Mouse (Mus musculus): ENCODE measurements around the gene Gm20388. TPM values are rescaled to one million over a fixed set of nuclear protein-coding genes. Genes with fewer than 3 reads are reported as not detected.

Gm20388 gene
- total and polyA plus RNA-seq, 2 experiments from 2014 or later = 17.3 TPM; not detected in 1

GRCm38 (mm10) chr8:121850821-121851470 is 1940.3 kb downstream of the Gm20388 start:
- Histone ChIP-seq H3K9me3 (replicated peaks; ENCODE audit: control insufficient read depth, low read length) (no peaks in the 10 kb centered on the region), H3K4me1 (ENCODE audit: control insufficient read depth, insufficient read depth) (peaks cover 5% of the 10 kb centered on the region), H3K36me3 (replicated peaks; ENCODE audit: control insufficient read depth, insufficient read depth, low read length) (no peaks in the 10 kb centered on the region), H3K9ac (replicated peaks; ENCODE audit: low read depth, low read length) (no peak overlapping the region), H3K4me2 (ENCODE audit: low read depth, low read length) (peak overlapping the region; percentile 46), H3K4me3 (ENCODE audit: low read depth, low read length) (no peak overlapping the region), H3K27me3 (ENCODE audit: control insufficient read depth, insufficient read depth, low read length) (peaks cover 5% of the 10 kb centered on the region; the same call in 1 of the 2 replicates), H3K27ac (ENCODE audit: low read depth) (no peak overlapping the region)
- ATAC-seq (ENCODE audit: insufficient read depth, low read depth) (peak; percentile 80), DNase-seq (ENCODE audit: low spot score) (peak; percentile 89)
- peak; percentile 99 for TF ChIP-seq CTCF (IDR thresholded peaks at IDR 0.05; ENCODE audit: low read depth)
- TF ChIP-seq EP300 (IDR thresholded peaks at IDR 0.05; ENCODE audit: low read depth) = no peak
- WGBS = 7% methylated on average over 24 of the region's 24 CpGs

GRCm38 (mm10) chr8:121851716-121852115 is 1941.1 kb downstream of the Gm20388 start:
- Histone ChIP-seq H3K4me1 (ENCODE audit: control insufficient read depth, insufficient read depth) (peaks cover 5% of the 10 kb centered on the region), H3K27ac (ENCODE audit: low read depth) (no peak overlapping the region), H3K4me3 (ENCODE audit: low read depth, low read length) (no peak overlapping the region), H3K9ac (replicated peaks; ENCODE audit: low read depth, low read length) (no peak overlapping the region), H3K9me3 (replicated peaks; ENCODE audit: control insufficient read depth, low read length) (no peaks in the 10 kb centered on the region), H3K36me3 (replicated peaks; ENCODE audit: control insufficient read depth, insufficient read depth, low read length) (no peaks in the 10 kb centered on the region), H3K4me2 (ENCODE audit: low read depth, low read length) (no peak overlapping the region), H3K27me3 (ENCODE audit: control insufficient read depth, insufficient read depth, low read length) (peaks cover 5% of the 10 kb centered on the region; the same call in 1 of the 2 replicates)
- DNase-seq (ENCODE audit: low spot score) (no peak), ATAC-seq (ENCODE audit: insufficient read depth, low read depth) (no peak)
- TF ChIP-seq EP300 (IDR thresholded peaks at IDR 0.05; ENCODE audit: low read depth) (no peak), CTCF (IDR thresholded peaks at IDR 0.05; ENCODE audit: low read depth) (no peak)
- 70% methylated on average over 7 of the region's 7 CpGs for WGBS

- DNase-seq (ENCODE audit: low spot score) (peak; percentile 47), ATAC-seq (ENCODE audit: insufficient read depth, low read depth) (peak; percentile 48)
- Histone ChIP-seq H3K27ac (ENCODE audit: low read depth) (no peak overlapping the region), H3K9me3 (replicated peaks; ENCODE audit: control insufficient read depth, low read length) (no peaks in the 10 kb centered on the region), H3K27me3 (ENCODE audit: control insufficient read depth, insufficient read depth, low read length) (peaks cover 5% of the 10 kb centered on the region; the same call in 1 of the 2 replicates), H3K4me2 (ENCODE audit: low read depth, low read length) (no peak overlapping the region), H3K4me1 (ENCODE audit: control insufficient read depth, insufficient read depth) (peaks cover 5% of the 10 kb centered on the region), H3K9ac (replicated peaks; ENCODE audit: low read depth, low read length) (no peak overlapping the region), H3K4me3 (ENCODE audit: low read depth, low read length) (no peak overlapping the region), H3K36me3 (replicated peaks; ENCODE audit: control insufficient read depth, insufficient read depth, low read length) (no peaks in the 10 kb centered on the region)
- 11% methylated on average over 7 of the region's 7 CpGs for WGBS
- TF ChIP-seq CTCF (IDR thresholded peaks at IDR 0.05; ENCODE audit: low read depth) (no peak), EP300 (IDR thresholded peaks at IDR 0.05; ENCODE audit: low read depth) (no peak)
Observed at GRCm38 (mm10) chr8:121852464-121852863, 1941.8 kb downstream of the Gm20388 start.

GRCm38 (mm10) chr8:121853586-121853985 is 1942.9 kb downstream of the Gm20388 start:
- no peak overlapping the region for H3K4me3 ChIP-seq (ENCODE audit: low read depth, low read length)
- 54% methylated on average over 2 of the region's 2 CpGs for WGBS
- DNase-seq (ENCODE audit: low spot score) = no peak
- no peaks in the 10 kb centered on the region for H3K9me3 ChIP-seq (replicated peaks; ENCODE audit: control insufficient read depth, low read length)
- no peaks in the 10 kb centered on the region for H3K36me3 ChIP-seq (replicated peaks; ENCODE audit: control insufficient read depth, insufficient read depth, low read length)
- H3K9ac ChIP-seq (replicated peaks; ENCODE audit: low read depth, low read length) = 0 out of 2 replicates have a peak overlapping the region, but pooled peaks have one; percentile 9
- H3K27ac ChIP-seq (ENCODE audit: low read depth) = no peak overlapping the region
- TF ChIP-seq CTCF (IDR thresholded peaks at IDR 0.05; ENCODE audit: low read depth) (no peak), EP300 (IDR thresholded peaks at IDR 0.05; ENCODE audit: low read depth) (no peak)
- no peak for ATAC-seq (ENCODE audit: insufficient read depth, low read depth)
- peaks cover 5% of the 10 kb centered on the region for H3K4me1 ChIP-seq (ENCODE audit: control insufficient read depth, insufficient read depth)
- peaks cover 1% of the 10 kb centered on the region; the same call in 1 of the 2 replicates for H3K27me3 ChIP-seq (ENCODE audit: control insufficient read depth, insufficient read depth, low read length)
- H3K4me2 ChIP-seq (ENCODE audit: low read depth, low read length) = no peak overlapping the region

- WGBS = 82% methylated on average over 14 of the region's 14 CpGs
- no peaks in the 10 kb centered on the region for H3K27me3 ChIP-seq (ENCODE audit: control insufficient read depth, insufficient read depth, low read length)
- no peak overlapping the region for H3K4me3 ChIP-seq (ENCODE audit: low read depth, low read length)
- no peaks in the 10 kb centered on the region for H3K9me3 ChIP-seq (replicated peaks; ENCODE audit: control insufficient read depth, low read length)
- H3K9ac ChIP-seq (replicated peaks; ENCODE audit: low read depth, low read length) = no peak overlapping the region
- TF ChIP-seq EP300 (IDR thresholded peaks at IDR 0.05; ENCODE audit: low read depth) (no peak), CTCF (IDR thresholded peaks at IDR 0.05; ENCODE audit: low read depth) (no peak)
- DNase-seq (ENCODE audit: low spot score) = no peak
- H3K36me3 ChIP-seq (replicated peaks; ENCODE audit: control insufficient read depth, insufficient read depth, low read length) = no peaks in the 10 kb centered on the region
- H3K27ac ChIP-seq (ENCODE audit: low read depth) = no peak overlapping the region
- H3K4me1 ChIP-seq (ENCODE audit: control insufficient read depth, insufficient read depth) = peaks cover 5% of the 10 kb centered on the region
- ATAC-seq (ENCODE audit: insufficient read depth, low read depth) = no peak
- no peak overlapping the region for H3K4me2 ChIP-seq (ENCODE audit: low read depth, low read length)
Observed at GRCm38 (mm10) chr8:121856071-121856746, 1945.6 kb downstream of the Gm20388 start.
